In genomic region chr17:65564189-65564588, GRCm38 (mm10) we compare ENCODE assay signal across 38 mouse cellular contexts. TPM values are rescaled to one million over a fixed set of nuclear protein-coding genes. Genes with fewer than 3 reads are reported as not detected.
"Had no signal": no experiment of that assay in that cellular context is flagged by ENCODE, and none has a peak within 500 bp of the region (broad histone marks: within the 10 kb centered on the region; RNA-seq: fewer than 3 reads in every experiment).

No protein-coding gene starts in this region.

- H3K4me2 ChIP-seq: heart, embryonic 11.5 days; heart, embryonic 12.5 days; heart, embryonic 13.5 days; heart, embryonic 15.5 days; hindbrain, embryonic 12.5 days; hindbrain, embryonic 13.5 days; hindbrain, embryonic 14.5 days; hindbrain, embryonic 15.5 days; intestine, embryonic 15.5 days; kidney, embryonic 15.5 days had no signal

- H3K36me3 ChIP-seq: heart, embryonic 12.5 days; heart, embryonic 13.5 days; heart, embryonic 15.5 days; hindbrain, embryonic 10.5 days; hindbrain, embryonic 12.5 days; hindbrain, embryonic 13.5 days; hindbrain, embryonic 15.5 days; intestine, embryonic 15.5 days; kidney, embryonic 15.5 days had no signal

- H3K27ac ChIP-seq: heart, embryonic 13.5 days; heart, embryonic 15.5 days; hindbrain, embryonic 10.5 days; hindbrain, embryonic 12.5 days; hindbrain, embryonic 13.5 days; hindbrain, embryonic 14.5 days; hindbrain, embryonic 15.5 days; hindbrain, postnatal 0 days; intestine, embryonic 15.5 days; kidney, embryonic 15.5 days; kidney, postnatal 0 days; layer of hippocampus, adult 2 months; left cerebral cortex, adult 2 months had no signal

- H3K9me3 ChIP-seq: heart, embryonic 13.5 days; heart, embryonic 15.5 days; hindbrain, embryonic 10.5 days; hindbrain, embryonic 12.5 days; hindbrain, embryonic 15.5 days; intestine, embryonic 15.5 days; kidney, embryonic 15.5 days had no signal

- H3K9ac ChIP-seq: heart, embryonic 12.5 days; heart, embryonic 13.5 days; heart, embryonic 15.5 days; hindbrain, embryonic 12.5 days; hindbrain, embryonic 13.5 days; hindbrain, embryonic 14.5 days; hindbrain, embryonic 15.5 days; intestine, embryonic 15.5 days; kidney, embryonic 15.5 days had no signal

- H3K4me3 ChIP-seq: heart, embryonic 12.5 days; heart, embryonic 13.5 days; heart, embryonic 15.5 days; hindbrain, embryonic 10.5 days; hindbrain, embryonic 12.5 days; hindbrain, embryonic 13.5 days; hindbrain, embryonic 15.5 days; intestine, embryonic 15.5 days; kidney, embryonic 15.5 days; layer of hippocampus, adult 2 months; left cerebral cortex, adult 2 months had no signal

- H3K4me1 ChIP-seq: heart, embryonic 12.5 days; hindbrain, embryonic 12.5 days; hindbrain, embryonic 13.5 days; intestine, embryonic 15.5 days had no signal

- H3K27me3 ChIP-seq: heart, embryonic 12.5 days; heart, embryonic 13.5 days; heart, embryonic 15.5 days; hindbrain, embryonic 12.5 days; hindbrain, embryonic 13.5 days; hindbrain, embryonic 15.5 days; intestine, embryonic 15.5 days; kidney, embryonic 15.5 days had no signal

- DNase-seq: heart, postnatal 10 days; heart, postnatal 14 days; heart, postnatal 4 days; kidney, adult 11 months; kidney, adult 18-20 months; kidney, adult 2 months; kidney, adult 8-10 months; kidney, adult 9 months; kidney, postnatal 10 days; kidney, postnatal 14 days; kidney, postnatal 25 days; kidney, postnatal 36 days; kidney, postnatal 4 days; layer of hippocampus, adult 9-11 months; layer of hippocampus, postnatal 36 days had no signal

RNA-seq across cellular contexts. Expression of gene Tmem232, which starts 23.6 kb away (rescaled TPM):
- total RNA-seq: heart, postnatal 14 days; heart, postnatal 25 days; hematopoietic stem cell, adult 5-6 weeks had no signal
- polyA plus RNA-seq: heart, embryonic 15.5 days; inflammation-experienced regulatory T-cells, adult 6 months; intestine, embryonic 14.5 days; intestine, embryonic 15.5 days; intestine, embryonic 16.5 days; intestine, postnatal 0 days; kidney, adult 2 months; kidney, embryonic 14.5 days; kidney, embryonic 15.5 days; large intestine, adult 2 months had no signal
